Mouse (Mus musculus) retina, embryonic 14.5 days (tissue): Measurements from ENCODE around the gene Ndufv3.

Source experiments
- DNase-seq: peaks from one replicate; pipeline ENCODE4 v3.0.0-alpha.2; 2015; ENCODE audit warnings: low spot score

Gene Ndufv3

DNA sequence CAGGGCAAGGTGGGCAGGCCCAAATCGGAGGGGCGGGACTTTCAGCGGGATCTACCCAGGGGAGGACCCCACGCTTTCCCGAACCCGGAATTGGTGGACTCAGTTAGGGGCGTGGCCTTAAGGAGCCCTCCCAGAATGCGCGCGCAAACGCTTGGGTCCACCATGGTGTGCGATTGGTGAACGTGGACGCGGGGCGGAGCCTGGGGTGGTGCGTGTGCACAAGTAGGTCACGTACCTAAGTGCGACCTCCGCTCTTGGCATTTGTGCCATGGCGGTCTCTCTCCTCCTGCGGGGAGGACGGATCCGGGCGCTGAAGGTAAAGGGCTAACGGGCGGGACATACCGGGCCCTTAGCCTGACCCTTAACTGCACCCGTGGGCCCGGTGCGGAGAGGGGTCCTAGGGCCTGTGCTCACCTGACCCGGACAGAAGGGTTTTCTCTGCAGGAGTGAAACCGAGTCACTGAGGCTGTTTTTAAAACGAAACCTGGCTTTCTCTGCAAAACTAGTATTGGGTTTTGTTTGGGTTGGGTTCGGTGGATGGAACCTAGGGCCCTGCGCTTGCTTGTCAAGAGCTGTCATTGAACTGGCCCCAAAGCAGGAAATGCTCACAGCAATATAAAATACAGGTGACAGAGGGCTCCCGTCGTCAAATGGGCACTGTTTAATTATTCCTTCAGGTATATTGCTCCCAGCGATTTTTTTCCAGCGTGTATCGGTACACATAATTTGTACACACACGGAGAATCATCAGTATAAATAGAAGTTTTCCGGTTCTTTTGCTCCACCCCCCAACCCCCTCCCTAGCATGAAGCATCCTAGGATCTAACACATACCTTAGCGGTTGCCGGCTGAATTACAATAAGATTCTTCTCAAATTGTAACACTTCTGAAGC lies at the start of gene Ndufv3, which contains the start of gene Wdr4:
Ndufv3 (plus strand) TSS at position 170 of the 893 bp plus-strand sequence.
Wdr4 (minus strand) TSS at position 35 of the 893 bp plus-strand sequence.
- DNase-seq = peak; percentile 100

DNA sequence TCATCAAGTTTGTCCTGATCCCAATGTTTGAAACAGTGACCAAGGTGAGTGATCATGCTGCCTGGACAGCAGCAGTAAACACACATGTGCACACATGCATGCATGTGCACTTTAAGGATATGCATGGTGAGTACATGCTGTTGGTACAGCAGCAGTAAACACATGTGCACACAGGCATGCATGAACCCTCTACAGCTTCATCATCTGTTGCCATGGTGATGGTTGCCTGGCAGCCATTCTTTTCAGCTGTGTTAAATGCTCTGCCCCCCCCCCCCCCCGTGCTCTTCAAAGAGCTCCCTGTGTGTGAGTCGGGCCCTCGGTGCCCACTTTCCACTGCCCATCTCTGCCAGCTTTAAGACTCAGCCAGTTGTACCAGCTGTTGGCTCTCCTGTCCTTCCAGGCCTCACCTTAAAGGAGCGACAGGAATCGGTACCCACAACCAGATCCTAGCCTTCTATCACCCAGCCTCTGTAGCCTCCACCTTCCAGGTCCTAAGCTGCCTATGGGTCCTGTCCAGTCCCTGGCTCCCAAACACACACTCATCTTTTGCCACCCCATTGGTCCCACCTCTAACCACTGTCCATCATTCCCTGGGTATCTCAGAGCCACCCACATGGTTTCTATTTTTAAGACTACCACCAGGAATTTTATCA lies 49.0 kb upstream of the Ndufv3 start:
- DNase-seq = peak; percentile 26

DNA sequence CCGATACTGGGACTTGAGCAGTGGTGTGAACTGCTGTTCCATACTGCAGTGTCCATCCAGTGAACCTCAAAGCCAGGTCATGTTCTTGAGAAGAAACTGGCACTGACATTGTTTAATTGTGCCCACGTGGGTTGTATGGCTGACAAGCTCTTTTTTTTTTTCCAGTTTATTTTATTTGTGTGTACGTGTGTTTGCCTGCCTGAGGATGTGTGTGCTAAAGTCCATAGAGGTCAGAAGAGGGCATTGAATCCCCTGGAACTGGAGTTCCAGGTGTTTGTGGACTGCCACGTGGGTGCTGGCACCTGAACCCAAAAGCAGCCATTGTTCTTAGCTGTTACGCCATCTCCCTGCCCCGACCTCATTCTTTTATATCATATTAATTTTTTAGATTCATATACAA lies 45.5 kb upstream of the Ndufv3 start:
- DNase-seq = no peak

DNA sequence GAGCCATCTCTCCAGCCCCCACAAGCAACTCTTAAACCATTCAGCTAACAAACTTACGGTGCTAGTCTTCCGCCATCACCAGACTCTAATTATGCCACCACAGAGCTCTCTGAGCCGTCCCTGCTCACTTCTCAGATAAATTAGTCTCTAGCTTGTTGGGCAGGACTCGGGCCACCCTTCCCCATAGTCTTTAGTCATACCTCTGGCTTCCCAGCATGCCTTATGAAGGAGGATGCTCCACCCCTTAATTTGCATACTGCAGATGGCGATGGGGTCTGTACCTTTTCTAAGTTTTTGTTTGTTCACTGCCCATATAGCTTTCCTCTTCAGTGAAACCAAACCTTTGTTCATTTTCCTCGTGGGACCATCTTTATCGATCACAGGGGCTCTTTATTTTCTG lies 41.3 kb upstream of the Ndufv3 start:
- no peak for DNase-seq

DNA sequence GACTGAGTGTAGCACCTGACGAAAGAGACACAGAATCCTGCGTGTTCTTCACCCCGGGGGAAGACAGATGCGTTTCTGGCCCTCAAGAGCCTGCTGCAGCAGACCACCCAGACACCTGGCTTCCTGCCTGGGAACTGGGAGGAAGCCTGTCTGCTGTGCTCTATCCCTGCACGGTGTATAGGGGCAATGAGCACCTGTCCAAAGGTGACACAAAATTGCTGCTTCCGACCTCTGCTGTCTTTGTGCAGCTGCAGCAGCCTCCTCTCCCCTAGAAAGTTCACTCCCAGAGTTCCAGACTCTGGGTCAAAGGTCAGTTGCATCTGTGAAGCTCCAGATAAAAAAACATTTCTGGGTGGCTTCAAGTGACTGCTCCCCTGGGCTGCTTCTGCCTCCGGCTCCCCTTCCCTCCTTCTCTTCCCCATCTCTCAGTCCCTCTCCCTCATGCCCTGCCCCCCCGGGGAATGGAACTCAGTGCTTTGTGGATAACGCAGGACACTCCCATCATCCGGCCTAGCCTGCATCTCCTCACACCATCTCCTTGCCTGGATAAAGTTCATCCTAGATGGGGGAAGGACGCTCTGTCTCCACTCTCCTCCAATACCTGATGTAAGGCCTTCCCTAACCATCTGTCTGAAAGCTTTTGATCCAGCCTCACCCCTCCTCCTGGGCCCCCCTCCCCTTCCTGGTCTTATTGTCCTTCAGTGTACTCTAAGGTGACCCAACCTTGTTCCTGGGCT lies 40.6 kb upstream of the Ndufv3 start:
- DNase-seq = no peak

DNA sequence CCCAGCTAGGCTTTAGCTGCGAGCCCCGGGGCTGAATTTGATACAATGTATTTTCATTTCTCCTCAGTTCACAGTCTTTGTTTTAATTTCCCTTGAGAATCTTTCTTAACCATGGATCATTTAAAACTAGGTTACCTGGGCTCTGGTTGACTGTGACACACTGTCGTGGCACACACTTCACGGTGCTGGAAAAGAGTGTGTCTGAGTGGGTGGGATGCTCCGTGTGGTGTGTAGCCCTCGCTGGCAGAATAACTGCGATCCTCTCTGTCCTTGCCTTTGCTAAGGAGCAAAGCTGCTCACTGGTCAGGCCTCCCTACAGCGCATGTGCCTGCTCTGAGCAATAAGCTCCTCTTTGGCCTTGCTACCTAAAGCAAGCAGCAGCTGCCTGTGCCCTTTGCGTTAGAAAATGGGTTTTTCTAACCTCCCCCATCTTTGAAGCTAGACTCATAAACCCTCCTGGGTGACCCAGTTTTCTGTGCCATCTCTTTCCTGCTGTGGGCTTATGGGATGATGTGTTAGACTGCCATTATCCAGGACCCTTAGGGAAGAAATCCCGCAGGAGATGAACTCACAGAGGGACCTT lies 33.2 kb upstream of the Ndufv3 start:
- DNase-seq = peak; percentile 58

DNA sequence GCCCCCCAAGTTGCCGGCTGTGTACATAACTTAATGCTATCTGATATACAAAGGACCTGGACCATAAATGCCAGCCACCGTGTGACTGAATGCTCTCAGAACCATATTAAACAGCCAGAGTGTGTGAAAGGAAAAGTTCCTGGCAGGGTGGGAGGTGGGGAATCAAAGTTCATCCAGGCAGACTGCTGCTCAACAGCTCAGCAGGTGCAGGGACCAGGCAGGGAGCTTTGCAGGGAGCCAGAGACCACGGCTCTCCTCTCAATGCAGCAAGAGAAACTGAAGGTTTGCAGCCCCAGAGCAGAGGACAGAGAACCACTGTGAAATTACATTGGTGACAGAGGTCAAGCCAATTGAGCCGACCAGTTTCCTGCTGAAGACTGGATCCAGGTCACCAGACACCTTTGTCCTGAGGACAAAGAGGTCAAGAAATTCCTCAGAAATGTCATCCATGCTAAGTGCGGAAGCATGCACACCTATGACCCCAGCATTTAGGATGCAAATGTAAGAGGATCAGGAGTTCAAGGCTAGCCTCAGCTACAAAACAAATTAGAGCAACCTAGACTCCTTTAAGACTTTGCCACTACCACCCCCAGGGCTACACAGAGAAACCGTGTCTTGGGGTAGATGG lies 32.4 kb upstream of the Ndufv3 start:
- peak; percentile 24 for DNase-seq

DNA sequence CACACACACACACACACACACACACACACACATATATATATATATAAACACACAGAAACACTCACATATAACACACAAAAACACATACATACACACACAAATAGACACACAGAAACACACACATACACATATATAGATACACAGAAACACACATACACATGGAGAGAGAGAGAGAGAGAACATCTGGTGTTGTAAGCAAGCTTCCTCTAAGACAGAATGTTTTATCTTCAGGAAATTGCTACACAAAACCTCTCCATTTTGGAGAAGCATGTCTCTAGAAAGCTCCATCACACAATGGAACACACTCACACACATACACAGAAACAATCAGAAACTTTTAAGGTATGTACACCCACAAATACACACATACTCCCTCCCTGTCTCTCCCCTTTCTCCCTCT lies 28.6 kb upstream of the Ndufv3 start:
- no peak for DNase-seq

DNA sequence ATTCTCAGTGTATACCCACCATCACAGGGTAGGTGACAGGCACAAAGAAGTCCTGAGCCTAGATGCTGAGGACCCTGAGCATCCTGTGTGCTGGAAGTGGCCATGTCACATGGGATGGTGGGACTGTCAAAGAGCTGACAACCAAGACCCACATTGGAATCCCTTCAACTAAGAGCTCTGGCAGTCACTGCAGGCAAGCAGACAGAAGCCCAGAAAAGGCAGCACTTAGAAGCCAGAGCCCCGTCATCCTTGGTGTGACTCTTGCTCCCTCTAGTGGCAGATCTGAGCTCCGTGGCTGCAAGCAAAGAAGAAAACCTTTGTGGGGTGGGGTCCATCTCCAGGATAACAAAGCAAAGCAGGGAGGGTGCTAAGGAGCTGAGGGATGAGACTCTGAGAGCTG lies 27.5 kb upstream of the Ndufv3 start:
- peak; percentile 94 for DNase-seq

DNA sequence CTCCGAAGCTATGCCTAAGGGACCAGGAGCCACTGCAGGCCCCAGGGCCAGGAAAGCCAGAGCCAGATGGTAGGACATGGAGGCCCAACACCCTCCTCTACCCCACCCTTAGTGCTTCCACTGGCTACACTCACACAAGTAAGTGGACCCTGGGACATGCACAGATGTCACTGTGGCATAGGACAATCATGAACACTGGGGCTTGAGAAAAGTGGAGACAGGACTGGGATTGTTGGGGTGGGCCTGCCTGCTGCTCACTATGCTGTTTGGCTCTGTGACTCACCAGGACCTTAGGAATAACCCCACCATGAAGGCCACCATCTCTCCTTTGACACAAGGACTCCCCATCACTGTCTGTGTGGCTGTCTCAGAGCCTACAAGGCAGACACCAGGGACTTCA lies 24.9 kb upstream of the Ndufv3 start:
- no peak for DNase-seq

DNA sequence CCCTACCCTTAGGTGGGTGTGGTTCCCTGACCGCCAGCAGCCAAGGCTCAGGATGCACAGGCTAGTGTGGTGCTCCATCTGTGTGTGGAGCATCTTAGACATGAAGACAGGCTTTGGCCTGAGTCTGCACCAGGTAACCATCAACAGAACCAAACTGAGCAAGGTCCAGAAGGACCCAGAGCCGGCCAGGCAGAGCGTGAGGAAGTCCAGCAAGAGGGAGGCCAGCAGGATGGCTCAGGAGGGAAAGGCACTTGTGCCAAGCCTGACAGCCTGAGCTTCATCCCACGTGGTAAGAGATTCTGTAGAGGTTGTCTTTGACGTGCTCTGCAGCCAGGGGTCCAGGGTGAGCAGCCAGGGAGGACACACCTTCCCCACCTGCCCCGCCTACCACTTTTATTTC lies 22.2 kb upstream of the Ndufv3 start:
- no peak for DNase-seq

DNA sequence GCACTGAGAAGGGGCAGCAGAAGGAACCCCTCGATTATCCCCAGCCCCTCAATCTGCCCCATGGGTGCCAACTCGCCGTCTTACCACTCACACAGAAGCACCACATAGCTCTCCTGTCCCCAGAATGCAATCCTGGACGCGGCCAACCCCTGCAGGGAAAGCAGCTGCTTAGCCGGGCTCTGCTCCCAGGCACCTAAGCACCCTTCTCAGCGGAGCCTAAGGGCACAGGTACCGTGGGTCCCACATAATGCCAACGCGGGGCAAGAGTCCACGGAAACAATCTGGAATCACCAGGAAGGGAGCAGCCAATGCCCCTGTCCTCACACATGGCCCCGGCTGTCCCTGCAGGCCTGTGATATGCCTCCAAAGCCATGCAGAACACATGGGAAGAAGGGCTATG lies 20.2 kb upstream of the Ndufv3 start:
- no peak for DNase-seq

DNA sequence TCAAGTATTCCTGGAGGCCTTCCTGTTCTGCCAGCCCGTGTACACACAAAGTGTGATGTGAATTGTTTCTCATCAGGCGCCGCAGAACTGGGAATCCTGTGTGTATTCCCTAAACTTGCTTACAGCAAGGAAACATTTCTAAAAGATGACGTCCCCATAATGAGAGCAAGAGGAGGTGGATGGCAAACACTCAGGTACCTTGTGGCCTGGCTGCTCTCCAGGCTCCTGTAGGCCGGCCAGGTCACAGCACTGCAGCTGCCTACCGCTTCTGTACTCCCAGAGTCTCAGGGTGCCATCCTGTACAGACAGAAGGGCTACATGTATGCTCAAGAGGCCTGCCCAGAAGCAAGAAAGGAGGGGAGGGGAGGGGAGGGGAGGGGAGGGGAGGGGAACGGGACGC lies 19.5 kb upstream of the Ndufv3 start:
- no peak for DNase-seq

DNA sequence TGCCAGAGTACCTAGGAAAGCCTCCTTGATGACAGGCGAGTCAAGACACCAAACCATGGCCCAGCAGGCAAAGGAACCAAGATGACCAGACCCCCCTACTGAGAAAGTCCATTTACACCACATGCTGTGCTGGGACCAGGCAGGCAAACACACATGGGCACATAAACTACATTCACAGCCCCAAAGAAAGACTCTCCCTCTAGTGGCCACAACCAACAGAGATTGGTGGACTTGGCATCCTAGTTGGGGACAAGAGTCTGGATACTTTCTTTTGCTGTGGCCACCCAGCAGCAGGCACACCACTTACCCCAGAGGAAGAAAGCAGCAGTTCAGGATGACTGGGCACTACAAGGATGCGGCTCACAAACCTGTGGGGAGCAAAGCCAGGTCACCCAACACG lies 19.0 kb upstream of the Ndufv3 start:
- no peak for DNase-seq

DNA sequence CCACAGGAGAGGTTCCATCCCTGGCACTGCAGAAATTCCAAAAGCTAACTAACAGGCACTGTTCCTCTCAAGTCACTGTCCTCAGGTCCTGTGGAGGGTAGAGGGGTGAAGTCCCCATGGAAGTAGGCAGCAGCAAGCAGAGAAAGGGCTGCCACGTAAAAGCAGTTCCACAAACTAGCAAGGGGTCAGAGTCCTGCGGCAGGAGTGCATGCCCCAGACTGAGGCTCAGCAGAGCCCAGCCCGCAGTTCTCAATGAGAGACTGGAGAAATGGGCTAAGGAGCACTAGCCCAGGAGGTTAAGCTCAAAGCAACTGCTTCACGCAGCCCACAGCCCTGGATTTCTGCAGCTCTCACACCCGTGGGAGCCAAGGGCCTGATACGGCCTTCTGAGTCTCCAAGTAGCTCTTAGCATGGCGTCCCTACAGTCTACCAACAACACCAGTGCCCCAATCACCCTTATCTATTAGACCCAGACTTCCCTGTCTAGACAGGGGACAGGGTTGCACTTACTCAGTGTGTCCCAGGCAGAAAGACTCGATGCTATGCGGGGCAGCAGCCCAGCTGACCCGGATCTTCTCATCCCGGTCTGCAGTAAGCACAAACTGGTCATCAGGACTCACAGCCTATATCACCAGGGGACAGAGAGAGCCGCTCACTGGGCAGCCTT lies 17.5 kb upstream of the Ndufv3 start:
- no peak for DNase-seq

DNA sequence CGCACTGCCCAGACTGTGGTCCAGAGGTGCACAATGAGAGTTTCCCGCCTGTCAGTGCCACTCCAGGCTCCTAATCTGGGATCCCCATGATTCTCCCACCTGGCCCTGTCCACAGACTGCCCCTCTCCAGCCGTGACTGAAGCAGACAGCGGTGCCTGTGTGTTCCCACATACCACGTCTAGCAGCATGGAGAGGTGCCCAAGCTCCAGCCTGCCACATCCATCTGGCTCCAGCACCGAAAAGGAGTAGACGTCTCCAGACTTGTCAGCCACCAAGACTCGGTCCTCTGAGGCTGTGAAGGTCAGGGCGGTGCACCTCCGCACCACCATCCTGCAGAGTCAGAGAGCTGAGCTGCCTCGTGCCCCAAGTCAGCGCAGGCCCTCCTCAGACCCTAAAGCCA lies 16.6 kb upstream of the Ndufv3 start:
- no peak for DNase-seq

DNA sequence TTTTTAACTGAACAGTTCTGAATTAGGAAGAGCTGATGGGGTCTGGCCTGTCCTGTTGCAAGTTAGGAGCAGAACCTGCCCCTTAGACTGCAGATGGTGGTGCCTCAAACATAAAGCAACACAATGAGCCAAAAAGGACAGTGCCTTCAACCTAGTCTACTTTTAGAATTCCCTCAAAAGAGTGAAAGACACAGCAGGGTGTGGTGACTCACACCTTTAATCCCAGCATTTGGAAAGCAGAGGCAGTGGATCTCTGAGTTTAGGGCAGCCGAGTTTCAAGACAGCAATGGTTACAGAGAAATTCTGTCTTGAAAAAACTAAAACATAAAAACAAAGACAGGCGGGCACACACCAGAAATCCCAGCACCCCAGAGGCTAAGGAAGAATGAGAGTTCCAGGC lies 16.0 kb upstream of the Ndufv3 start:
- DNase-seq = no peak

DNA sequence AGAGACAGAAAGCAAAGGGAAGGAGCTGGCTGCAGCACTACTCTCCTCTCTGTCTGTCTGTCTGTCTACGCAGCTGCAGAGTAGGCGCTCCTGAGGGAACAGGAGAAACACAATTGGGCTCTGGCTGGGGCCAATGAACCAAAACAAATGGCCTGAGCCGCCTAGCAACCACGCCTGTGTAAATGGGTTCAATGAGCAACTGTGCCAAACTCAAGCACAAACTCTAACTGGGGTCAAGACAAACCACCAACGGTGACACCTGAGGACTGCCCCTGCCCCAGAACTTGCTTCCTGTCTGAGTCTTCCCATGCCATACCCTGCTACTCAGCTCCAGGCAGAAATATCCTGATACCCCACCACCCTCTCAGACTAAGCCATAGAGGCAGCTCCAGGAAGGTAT lies 14.9 kb upstream of the Ndufv3 start:
- peak; percentile 39 for DNase-seq

DNA sequence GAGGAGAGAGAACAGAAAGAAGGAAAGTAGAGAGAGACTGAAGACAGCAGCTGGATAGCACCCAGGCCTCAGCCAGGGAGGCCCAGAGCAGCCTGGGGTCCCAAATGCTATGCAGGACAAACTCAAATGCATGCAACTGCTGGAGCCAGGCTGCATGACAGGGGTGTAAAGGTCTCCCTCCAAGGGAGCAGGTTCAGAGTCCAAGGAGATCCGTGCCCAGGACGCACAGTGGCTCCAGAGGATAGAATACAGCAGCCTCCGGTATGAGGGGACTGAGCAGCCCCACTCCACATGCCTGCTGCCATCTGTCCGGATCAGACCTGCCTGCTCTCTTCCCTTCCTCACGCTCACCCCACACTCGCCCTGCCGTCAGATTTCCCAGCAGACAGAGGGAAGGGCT lies 13.6 kb upstream of the Ndufv3 start:
- no peak for DNase-seq

DNA sequence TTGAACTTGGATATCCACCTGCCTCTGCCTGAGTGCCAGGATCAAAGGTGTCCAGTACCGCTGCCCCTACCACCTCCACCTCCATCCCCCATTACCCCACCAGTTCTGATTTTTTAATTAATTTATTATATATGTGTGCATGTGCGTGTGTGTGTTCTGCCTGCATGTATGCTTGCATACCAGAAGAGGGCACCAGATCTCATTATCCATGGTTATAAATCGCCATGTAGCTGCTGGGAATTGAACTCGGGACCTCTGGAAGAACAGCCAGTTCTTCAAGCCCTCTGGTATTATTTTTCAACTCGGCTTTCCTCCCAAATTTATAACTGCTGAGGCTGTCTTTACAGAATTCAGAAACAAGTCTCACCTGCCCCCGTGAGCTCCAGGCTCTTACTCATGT lies 9.0 kb upstream of the Ndufv3 start:
- DNase-seq = no peak

DNA sequence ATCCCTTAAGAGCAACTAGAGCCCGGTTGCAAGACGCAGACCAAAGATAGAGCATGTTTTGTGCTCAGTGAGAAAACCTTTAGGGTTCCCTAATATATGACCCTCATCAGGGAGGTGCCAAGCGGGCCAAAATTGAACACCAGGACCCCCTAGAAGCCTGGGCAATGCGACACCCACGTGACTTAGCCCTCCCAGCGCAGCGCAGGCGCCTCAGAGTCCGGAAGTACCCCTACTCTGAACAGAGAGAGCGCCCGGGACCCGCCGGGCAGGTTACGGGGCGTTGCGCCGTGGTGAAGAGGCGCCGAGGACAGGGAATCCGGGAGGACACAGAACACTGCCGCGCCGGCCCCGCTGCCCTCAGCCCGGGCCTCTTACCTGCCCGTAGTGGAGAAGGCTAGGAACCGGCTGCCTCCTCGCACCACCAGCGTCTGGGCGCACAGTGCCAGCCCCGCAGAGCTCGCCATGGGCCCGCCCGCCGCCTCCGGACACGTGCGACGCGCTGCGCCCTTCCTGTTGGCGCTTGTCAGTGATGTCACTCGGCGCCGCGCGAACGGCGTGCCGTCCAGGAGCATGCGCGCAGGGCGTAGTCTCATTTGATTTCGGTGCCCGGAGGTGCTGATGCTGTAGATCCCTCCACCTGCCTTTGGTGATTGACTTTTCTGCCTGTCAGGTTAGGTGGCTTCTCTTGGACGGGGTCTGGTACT lies 8.0 kb upstream of the Ndufv3 start:
- DNase-seq = peak; percentile 93
